Mouse (Mus musculus) neural tube, embryonic 14.5 days (tissue): ENCODE data around the gene Gm40193. TPM values are rescaled to one million over a fixed set of nuclear protein-coding genes. Genes with fewer than 3 reads are reported as not detected.

Source experiments
- polyA plus RNA-seq: library from polyadenylated mRNA; unstranded; fragments of >200 nt; fragmentation: Nextera tagmentation; extraction: Ambion mirVana; gene quantifications from 2 replicates; pipeline ENCODE4 v1.2.1, GENCODE M21; 2014

Gene Gm40193
- polyA plus RNA-seq, 1 experiment from 2014 or later = not detected

Other genes starting within 250 kb of the Gm40193 start
- not detected in 2 replicates for gene Alox12e, start 210.3 kb downstream of the Gm40193 start, polyA plus RNA-seq
- not detected in 2 replicates for gene Alox15, start 180.9 kb downstream of the Gm40193 start, polyA plus RNA-seq
- 29.3 and 32.1 TPM in 2 replicates for gene Pelp1, start 122.9 kb downstream of the Gm40193 start, polyA plus RNA-seq
- 44.1 and 54.5 TPM in 2 replicates for gene Arrb2, start 100.3 kb downstream of the Gm40193 start, polyA plus RNA-seq
- 41.4 and 46.6 TPM in 2 replicates for gene Med11, start 81.0 kb downstream of the Gm40193 start, polyA plus RNA-seq
- gene Zmynd15, start 73.5 kb downstream of the Gm40193 start, polyA plus RNA-seq = 0.31 and 1.5 TPM in 2 replicates
- 1.2 and 14.6 TPM in 2 replicates for gene Cxcl16, start 73.0 kb downstream of the Gm40193 start, polyA plus RNA-seq
- gene Tm4sf5, start 27.7 kb downstream of the Gm40193 start, polyA plus RNA-seq = 1.8 and 3.7 TPM in 2 replicates
- gene Vmo1, start 18.3 kb downstream of the Gm40193 start, polyA plus RNA-seq = not detected in 2 replicates
- 0.27 TPM in 1 of 2 replicates, not detected in the other for gene Gltpd2, start 13.7 kb downstream of the Gm40193 start, polyA plus RNA-seq
- 743 and 801 TPM in 2 replicates for gene Psmb6, start 7.6 kb downstream of the Gm40193 start, polyA plus RNA-seq
- gene Pld2, start 7.1 kb upstream of the Gm40193 start, polyA plus RNA-seq = 13.7 and 16.6 TPM in 2 replicates
- 20.2 and 22.0 TPM in 2 replicates for gene Mink1, start 29.9 kb upstream of the Gm40193 start, polyA plus RNA-seq
- not detected in 2 replicates for gene 4930544D05Rik, start 82.9 kb upstream of the Gm40193 start, polyA plus RNA-seq
- 0.22 TPM in 1 of 2 replicates, not detected in the other for gene Chrne, start 86.3 kb upstream of the Gm40193 start, polyA plus RNA-seq
- 0.27 and 0.31 TPM in 2 replicates for gene Gp1ba, start 106.2 kb upstream of the Gm40193 start, polyA plus RNA-seq
- 98.6 and 110 TPM in 2 replicates for gene Rnf167, start 114.3 kb upstream of the Gm40193 start, polyA plus RNA-seq
- 156 and 172 TPM in 2 replicates for gene Slc25a11, start 114.5 kb upstream of the Gm40193 start, polyA plus RNA-seq
- gene Pfn1, start 121.7 kb upstream of the Gm40193 start, polyA plus RNA-seq = 578 and 686 TPM in 2 replicates
- 8.3 and 10.1 TPM in 2 replicates for gene Eno3, start 124.3 kb upstream of the Gm40193 start, polyA plus RNA-seq
- gene Spag7, start 136.5 kb upstream of the Gm40193 start, polyA plus RNA-seq = 136 and 151 TPM in 2 replicates
- 24.9 and 29.0 TPM in 2 replicates for gene Camta2, start 155.2 kb upstream of the Gm40193 start, polyA plus RNA-seq
- 1.4 and 1.5 TPM in 2 replicates for gene Inca1, start 167.2 kb upstream of the Gm40193 start, polyA plus RNA-seq
- 3.1 and 3.2 TPM in 2 replicates for gene Kif1c, start 167.6 kb upstream of the Gm40193 start, polyA plus RNA-seq
- gene Zfp3, start 231.3 kb upstream of the Gm40193 start, polyA plus RNA-seq = 16.3 and 19.8 TPM in 2 replicates